Mouse (Mus musculus): ENCODE results near the gene Hist1h2bb.

DNA sequence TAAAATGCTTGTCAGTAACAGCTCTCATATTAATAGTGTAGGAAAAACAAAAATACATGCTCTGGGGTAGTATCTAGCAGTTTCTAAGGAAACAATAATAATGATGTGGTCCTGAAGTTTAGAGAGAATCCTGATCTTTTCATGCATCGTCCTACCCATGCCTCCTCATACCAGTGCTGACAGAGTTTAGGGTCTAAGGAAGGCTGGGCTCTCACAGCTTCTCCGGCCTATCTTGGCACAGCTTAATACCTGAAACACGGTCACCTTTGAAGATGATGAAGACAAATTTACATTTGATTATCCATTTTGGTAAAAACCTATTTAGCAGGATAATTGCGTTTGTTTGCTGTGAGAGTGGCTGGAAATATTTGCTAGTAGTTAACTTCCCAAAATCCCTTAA is 2.6 kb upstream of the Hist1h2bb start:
- TF ChIP-seq CTCF (IDR thresholded peaks at IDR 0.05; ENCODE audit: insufficient read depth, low read depth, low read length) = no peak
- no peak for TF ChIP-seq POLR2A (IDR thresholded peaks at IDR 0.05; ENCODE audit: insufficient read depth, low read depth, low read length)

Measured in olfactory bulb, adult 2 months (tissue).